Mouse (Mus musculus) testis, adult 2 months (tissue): ENCODE results near the gene Krt33b.

Source experiments
- CTCF ChIP-seq: fragments of 200-500 bp; IDR thresholded peaks from 2 replicates; pipeline ENCODE4 v1.5.1; 2012; ENCODE audit warnings: low read depth, mild to moderate bottlenecking, inconsistent platforms, low read length, moderate library complexity; ENCODE audit not compliant: control insufficient read depth, insufficient read depth, insufficient replicate concordance
- POLR2A ChIP-seq: fragments of 200-500 bp; IDR thresholded peaks from 2 replicates; pipeline ENCODE4 v1.6.1; 2012; ENCODE audit warnings: low read depth, mild to moderate bottlenecking, inconsistent platforms, low read length, moderate library complexity; ENCODE audit not compliant: control insufficient read depth

- TF ChIP-seq POLR2A (no peak), CTCF (no peak)
Measured at GRCm38 (mm10) chr11:100008336-100008735, 21.3 kb downstream of the Krt33b start.
